Mouse (Mus musculus) 3134 (cell line): ENCODE results near the gene Dhrs9.
A peak's percentile ranks its signal among the peaks of the same experiment; 100 is the strongest.

Experiments used
- DNase-seq: peaks from one replicate; pipeline ENCODE4 v3.0.0-alpha.2; 2011; ENCODE audit warnings: low spot score; ENCODE audit not compliant: insufficient read length; ENCODE audit errors: extremely low read depth

The Dhrs9 gene

GRCm38 (mm10) chr2:69415070-69415469, 34.8 kb downstream of the Dhrs9 start:
- no peak for DNase-seq

DNA sequence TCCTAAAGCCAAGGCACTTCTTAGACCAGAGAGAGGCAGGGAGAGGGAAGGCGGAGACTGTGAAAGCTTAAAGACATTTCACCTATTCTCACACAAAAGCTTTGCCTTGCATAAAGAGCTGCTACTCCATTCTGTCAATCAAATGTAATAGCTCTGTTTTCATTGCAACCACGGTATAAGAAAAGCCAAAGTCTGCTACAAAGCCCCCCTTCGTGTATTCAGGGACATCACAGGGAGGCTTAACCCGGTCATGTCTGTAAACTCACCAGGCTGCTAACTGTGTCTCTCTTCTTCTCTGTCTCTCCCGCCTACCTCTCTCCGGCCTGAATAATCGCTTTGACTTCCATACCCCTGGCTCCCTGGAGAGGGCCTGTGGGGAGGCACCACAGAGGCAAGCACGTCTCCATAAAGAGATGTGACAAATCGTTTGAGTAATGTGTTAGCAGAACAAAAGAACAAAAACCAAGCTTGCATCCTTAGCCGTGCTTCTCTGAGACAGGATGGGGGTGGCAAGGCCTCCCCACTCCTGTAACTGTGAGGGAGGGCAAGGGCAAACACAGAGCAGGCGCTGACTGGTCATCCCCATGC, 38.1 kb downstream of the Dhrs9 start:
- DNase-seq = no peak

DNA sequence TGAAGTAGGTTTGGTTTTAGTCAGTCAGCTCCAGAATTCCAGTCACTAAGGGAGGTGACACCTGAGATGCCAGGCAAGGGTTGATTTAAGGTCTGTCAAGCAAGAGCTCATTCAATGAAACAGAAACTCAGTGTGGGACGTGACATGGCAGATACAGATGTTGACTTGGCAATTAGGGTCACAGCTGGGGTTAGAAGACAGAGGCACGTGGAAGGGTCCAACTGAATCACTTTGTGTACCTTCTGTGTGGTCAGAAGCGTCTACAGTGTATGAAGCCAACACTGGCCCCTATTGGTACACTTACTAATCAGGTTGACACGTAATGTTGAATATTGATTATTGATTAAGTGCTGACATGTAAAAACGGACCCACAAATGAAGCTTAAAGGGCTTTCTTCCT, 44.6 kb downstream of the Dhrs9 start:
- no peak for DNase-seq

- DNase-seq = no peak
Measured at GRCm38 (mm10) chr2:69426081-69426480, 45.8 kb downstream of the Dhrs9 start.

DNA sequence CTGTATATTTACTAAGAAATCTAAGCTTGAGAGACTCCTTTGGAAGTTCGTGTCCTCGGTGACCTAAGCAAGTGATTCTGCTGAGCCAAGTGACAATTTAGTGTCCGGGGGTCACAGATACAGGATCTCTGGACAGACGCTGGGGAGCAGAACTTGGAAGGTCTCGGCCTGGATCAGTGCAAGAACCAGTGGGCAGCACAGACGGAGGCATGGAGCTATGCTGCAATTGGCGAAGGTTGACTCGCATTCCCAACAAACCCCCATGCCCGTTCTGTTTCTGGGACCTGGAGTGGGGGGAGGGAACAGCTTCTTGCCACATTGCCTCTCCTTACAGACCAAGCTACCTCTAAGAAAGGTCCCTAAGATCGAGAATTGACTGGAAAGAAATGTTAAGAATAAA, 46.9 kb downstream of the Dhrs9 start:
- no peak for DNase-seq

- peak; percentile 10 for DNase-seq
Measured at GRCm38 (mm10) chr2:69428116-69428515, 47.9 kb downstream of the Dhrs9 start.

GRCm38 (mm10) chr2:69441656-69442055, 61.4 kb downstream of the Dhrs9 start:
- no peak for DNase-seq

- DNase-seq = no peak
Measured at GRCm38 (mm10) chr2:69445896-69446472, 65.7 kb downstream of the Dhrs9 start.

GRCm38 (mm10) chr2:69448581-69448980, 68.3 kb downstream of the Dhrs9 start:
- no peak for DNase-seq

GRCm38 (mm10) chr2:69451128-69451527, 70.9 kb downstream of the Dhrs9 start:
- no peak for DNase-seq
